Mouse (Mus musculus) embryonic facial prominence, embryonic 15.5 days (tissue): ENCODE results near the gene Dnmbp. TPM values are rescaled to one million over a fixed set of nuclear protein-coding genes. Genes with fewer than 3 reads are reported as not detected.
A peak's percentile ranks its signal among the peaks of the same experiment; 100 is the strongest.
"Not testable (repeated sequence)": the region's sequence is repeated elsewhere in the genome, so short reads cannot be mapped to it uniquely, and the experiment has no call there.

Experiments
- ATAC-seq: fragments of 200-750 bp; cut with Nextera tagmentation; 2 replicates; pipeline ENCODE4 v1.8.0; 2017; ENCODE audit warnings: low read depth, moderate TSS enrichment; ENCODE audit not compliant: insufficient number of reproducible peaks, low FRiP score, low TSS enrichment
- H3K27ac ChIP-seq: fragments of 300-500 bp; sonication (generic); replicated peaks from 2 replicates; pipeline ENCODE4 v1.5.1; 2015; ENCODE audit warnings: mild to moderate bottlenecking, inconsistent platforms
- H3K27me3 ChIP-seq: fragments of 300-500 bp; sonication (generic); 2 replicates; pipeline ENCODE4 v1.6.1; 2015; ENCODE audit warnings: inconsistent platforms
- H3K36me3 ChIP-seq: fragments of 300-500 bp; sonication (generic); 2 replicates; pipeline ENCODE4 v1.6.1; 2015; ENCODE audit warnings: mild to moderate bottlenecking, inconsistent platforms
- H3K4me1 ChIP-seq: fragments of 300-500 bp; sonication (generic); 2 replicates; pipeline ENCODE4 v1.6.1; 2015; ENCODE audit warnings: inconsistent platforms
- H3K4me2 ChIP-seq: fragments of 300-500 bp; sonication (generic); replicated peaks from 2 replicates; pipeline ENCODE4 v1.6.1; 2015; ENCODE audit warnings: mild to moderate bottlenecking, inconsistent platforms
- H3K4me3 ChIP-seq: fragments of 300-500 bp; sonication (generic); replicated peaks from 2 replicates; pipeline ENCODE4 v1.5.1; 2015; ENCODE audit warnings: mild to moderate bottlenecking, inconsistent platforms
- H3K9ac ChIP-seq: fragments of 300-500 bp; sonication (generic); 2 replicates; pipeline ENCODE4 v1.6.1; 2015; ENCODE audit warnings: inconsistent platforms
- H3K9me3 ChIP-seq: fragments of 300-500 bp; sonication (generic); replicated peaks from 2 replicates; pipeline ENCODE4 v1.6.1; 2016; ENCODE audit warnings: inconsistent platforms
- WGBS: fragments of 180-500 bp; shearing (Covaris S2); methylation state at CpG from one replicate; pipeline ENCODE4 v1.1.7; 2015; 5-methylcytosine and 5-hydroxymethylcytosine counted together
- polyA plus RNA-seq: library from polyadenylated mRNA; unstranded; fragments of >200 nt; fragmentation: Nextera tagmentation; extraction: Ambion mirVana; gene quantifications from 2 replicates; pipeline ENCODE4 v1.2.1, GENCODE M21; 2015

Gene Dnmbp
- polyA plus RNA-seq, 1 experiment from 2014 or later = 19.4 TPM

GRCm38 (mm10) chr19:43965496-43966085, 25.6 kb upstream of the Dnmbp start:
- no peaks in the 10 kb centered on the region for H3K9me3 ChIP-seq
- H3K4me2 ChIP-seq = no peak overlapping the region
- no peak overlapping the region for H3K27ac ChIP-seq
- H3K4me1 ChIP-seq = no peaks in the 10 kb centered on the region
- H3K36me3 ChIP-seq = no peaks in the 10 kb centered on the region
- H3K4me3 ChIP-seq = no peak overlapping the region
- H3K27me3 ChIP-seq = no peaks in the 10 kb centered on the region
- H3K9ac ChIP-seq = no peak overlapping the region
- no peak for ATAC-seq
- WGBS = 66% methylated on average over 11 of the region's 11 CpGs

- Histone ChIP-seq H3K27me3 (no peaks in the 10 kb centered on the region), H3K4me3 (no peak overlapping the region), H3K4me1 (peaks cover 6% of the 10 kb centered on the region; the same call in 1 of the 2 replicates), H3K4me2 (no peak overlapping the region), H3K27ac (no peak overlapping the region), H3K9ac (no peak overlapping the region), H3K36me3 (no peaks in the 10 kb centered on the region), H3K9me3 (no peaks in the 10 kb centered on the region)
- 60% methylated on average over 9 of the region's 9 CpGs for WGBS
- no peak for ATAC-seq
Observed at GRCm38 (mm10) chr19:43962795-43963194, 22.8 kb upstream of the Dnmbp start.

DNA sequence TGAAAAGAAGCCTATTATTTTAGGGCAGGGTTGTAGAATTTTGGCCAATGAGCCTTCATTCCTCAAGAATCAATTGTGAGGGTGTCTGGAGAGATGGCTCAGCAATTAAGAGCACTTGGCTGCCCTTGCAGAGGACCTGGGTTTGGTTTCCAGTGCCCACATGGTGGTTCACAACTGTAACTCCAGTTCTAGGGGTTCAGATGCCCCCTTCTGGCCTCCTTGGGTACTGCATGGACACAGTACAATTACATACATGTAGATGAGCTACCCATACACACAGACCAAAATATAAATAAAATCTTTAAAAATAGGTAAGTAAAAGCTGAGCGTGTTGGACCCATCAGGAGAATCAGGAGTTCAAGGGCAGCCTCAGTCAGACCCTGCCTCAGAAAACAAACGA, 21.2 kb upstream of the Dnmbp start:
- no peak overlapping the region for H3K27ac ChIP-seq
- H3K36me3 ChIP-seq = no peaks in the 10 kb centered on the region
- ATAC-seq = no peak
- H3K4me3 ChIP-seq = no peak overlapping the region
- H3K27me3 ChIP-seq = no peaks in the 10 kb centered on the region
- H3K9ac ChIP-seq = no peak overlapping the region
- WGBS = 78% methylated on average over 2 of the region's 2 CpGs
- H3K9me3 ChIP-seq = no peaks in the 10 kb centered on the region
- H3K4me2 ChIP-seq = no peak overlapping the region
- peaks cover 9% of the 10 kb centered on the region; the same call in 1 of the 2 replicates for H3K4me1 ChIP-seq

DNA sequence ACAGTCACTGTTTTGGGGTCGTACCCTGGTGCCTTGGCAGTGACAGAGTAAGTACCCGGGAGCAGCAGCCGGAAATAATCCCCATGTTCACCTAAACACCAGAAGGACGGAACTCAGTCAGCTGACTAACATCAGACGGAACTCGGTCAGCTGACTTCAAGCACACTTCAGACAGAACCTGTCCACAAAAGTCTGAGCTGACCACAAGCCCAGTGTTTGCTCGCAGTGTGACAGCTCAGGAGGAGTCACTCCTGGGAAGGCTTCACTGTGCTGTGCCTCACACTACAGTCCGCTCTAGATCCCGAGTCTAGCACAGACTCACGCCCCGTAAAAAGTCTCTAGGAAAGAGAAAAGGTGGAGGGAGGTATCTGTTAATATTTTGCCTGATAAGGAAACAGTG, 20.0 kb upstream of the Dnmbp start:
- Histone ChIP-seq H3K27me3 (no peaks in the 10 kb centered on the region), H3K4me3 (no peak overlapping the region), H3K4me1 (peaks cover 9% of the 10 kb centered on the region; the same call in 1 of the 2 replicates), H3K4me2 (no peak overlapping the region), H3K36me3 (no peaks in the 10 kb centered on the region), H3K9me3 (no peaks in the 10 kb centered on the region), H3K27ac (no peak overlapping the region), H3K9ac (no peak overlapping the region)
- ATAC-seq = no peak
- 83% methylated on average over 11 of the region's 11 CpGs for WGBS

- Histone ChIP-seq H3K4me3 (no peak overlapping the region), H3K4me2 (no peak overlapping the region), H3K4me1 (peaks cover 9% of the 10 kb centered on the region; the same call in 1 of the 2 replicates), H3K27me3 (no peaks in the 10 kb centered on the region), H3K9me3 (no peaks in the 10 kb centered on the region), H3K27ac (no peak overlapping the region), H3K36me3 (no peaks in the 10 kb centered on the region), H3K9ac (no peak overlapping the region)
- WGBS = 32% methylated on average over 2 of the region's 2 CpGs
- no peak for ATAC-seq
Observed at GRCm38 (mm10) chr19:43959162-43959561, 19.2 kb upstream of the Dnmbp start.

GRCm38 (mm10) chr19:43957881-43958280, 17.9 kb upstream of the Dnmbp start:
- Histone ChIP-seq H3K27ac (no peak overlapping the region), H3K36me3 (no peaks in the 10 kb centered on the region), H3K4me3 (no peak overlapping the region), H3K27me3 (no peaks in the 10 kb centered on the region), H3K4me1 (peaks cover 9% of the 10 kb centered on the region; the same call in 1 of the 2 replicates), H3K9ac (no peak overlapping the region), H3K9me3 (no peaks in the 10 kb centered on the region), H3K4me2 (no peak overlapping the region)
- peak; percentile 53 for ATAC-seq
- 55% methylated on average over 4 of the region's 4 CpGs for WGBS

GRCm38 (mm10) chr19:43957402-43957801, 17.4 kb upstream of the Dnmbp start:
- H3K27ac ChIP-seq = no peak overlapping the region
- no peak overlapping the region for H3K9ac ChIP-seq
- no peak overlapping the region for H3K4me2 ChIP-seq
- no peaks in the 10 kb centered on the region for H3K36me3 ChIP-seq
- H3K27me3 ChIP-seq = no peaks in the 10 kb centered on the region
- H3K4me1 ChIP-seq = peaks cover 9% of the 10 kb centered on the region; the same call in 1 of the 2 replicates
- H3K9me3 ChIP-seq = no peaks in the 10 kb centered on the region
- no peak for ATAC-seq
- H3K4me3 ChIP-seq = no peak overlapping the region
- 11% methylated on average over 4 of the region's 4 CpGs for WGBS

- H3K4me2 ChIP-seq = no peak overlapping the region
- H3K9ac ChIP-seq = no peak overlapping the region
- H3K9me3 ChIP-seq = no peaks in the 10 kb centered on the region
- H3K4me3 ChIP-seq = no peak overlapping the region
- WGBS = 76% methylated on average over 5 of the region's 5 CpGs
- H3K27me3 ChIP-seq = no peaks in the 10 kb centered on the region
- peaks cover 9% of the 10 kb centered on the region; the same call in 1 of the 2 replicates for H3K4me1 ChIP-seq
- no peak overlapping the region for H3K27ac ChIP-seq
- H3K36me3 ChIP-seq = no peaks in the 10 kb centered on the region
- no peak for ATAC-seq
Observed at GRCm38 (mm10) chr19:43955266-43955665, 15.3 kb upstream of the Dnmbp start.

GRCm38 (mm10) chr19:43954864-43955263, 14.9 kb upstream of the Dnmbp start:
- Histone ChIP-seq H3K4me3 (no peak overlapping the region), H3K9me3 (no peaks in the 10 kb centered on the region), H3K27me3 (no peaks in the 10 kb centered on the region), H3K4me1 (peaks cover 9% of the 10 kb centered on the region; the same call in 1 of the 2 replicates), H3K4me2 (no peak overlapping the region), H3K27ac (no peak overlapping the region), H3K9ac (no peak overlapping the region), H3K36me3 (no peaks in the 10 kb centered on the region)
- ATAC-seq = no peak
- 75% methylated on average over 4 of the region's 4 CpGs for WGBS

DNA sequence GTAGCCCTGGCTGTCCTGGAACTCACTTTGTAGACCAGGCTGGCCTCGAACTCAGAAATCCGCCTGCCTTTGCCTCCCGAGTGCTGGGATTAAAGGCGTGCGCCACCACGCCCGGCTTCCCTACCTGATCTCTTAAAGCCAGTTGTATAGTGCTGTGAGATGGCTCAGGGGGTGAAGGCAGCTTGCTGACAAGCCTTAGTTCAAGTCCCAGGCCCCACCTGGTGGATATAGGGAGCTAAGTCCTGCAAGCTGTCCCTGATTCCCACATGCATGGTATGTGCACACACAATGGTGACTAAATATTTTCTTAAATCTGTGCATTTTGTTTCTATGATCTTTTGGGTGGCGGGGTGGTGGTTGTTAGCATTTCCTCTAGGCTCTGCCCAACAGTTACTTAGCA, 12.9 kb upstream of the Dnmbp start:
- H3K4me3 ChIP-seq, H3K4me1 ChIP-seq, H3K36me3 ChIP-seq, H3K4me2 ChIP-seq, ATAC-seq, H3K9ac ChIP-seq, H3K27me3 ChIP-seq, H3K27ac ChIP-seq, H3K9me3 ChIP-seq: not testable (repeated sequence)
- WGBS = 86% methylated on average over 8 of the region's 8 CpGs

- 3% methylated on average over 12 of the region's 12 CpGs for WGBS
- Histone ChIP-seq H3K9me3 (no peaks in the 10 kb centered on the region), H3K27me3 (no peaks in the 10 kb centered on the region), H3K36me3 (no peaks in the 10 kb centered on the region), H3K4me2 (peak overlapping the region; percentile 24; the same call in 1 of the 2 replicates), H3K4me1 (no peaks in the 10 kb centered on the region), H3K27ac (0 out of 2 replicates have a peak overlapping the region, but pooled peaks have one; percentile 7), H3K4me3 (no peak overlapping the region), H3K9ac (no peak overlapping the region)
- peak; percentile 11; the same call in 1 of the 2 replicates for ATAC-seq
Observed at GRCm38 (mm10) chr19:43949111-43949810, 9.3 kb upstream of the Dnmbp start.
